Mouse (Mus musculus): ENCODE measurements around the gene Arnt.
"Not testable (repeated sequence)": the region's sequence is repeated elsewhere in the genome, so short reads cannot be mapped to it uniquely, and the experiment has no call there.

Gene Arnt

GRCm38 (mm10) chr3:95434136-95434982, at the start of gene Arnt:
Arnt (plus strand) TSS chr3:95434388.
- H3K4me1 ChIP-seq (replicated peaks; ENCODE audit: low read depth, low read length) = peaks cover 48% of the 10 kb centered on the region

GRCm38 (mm10) chr3:95385401-95386075, 48.6 kb upstream of the Arnt start:
- Histone ChIP-seq H3K27me3 (ENCODE audit: insufficient read depth, low read length) (no peaks in the 10 kb centered on the region), H3K4me3 (replicated peaks; ENCODE audit: low read length) (no peak overlapping the region), H3K36me3 (ENCODE audit: insufficient read depth, low read length) (no peaks in the 10 kb centered on the region), H3K4me1 (replicated peaks; ENCODE audit: low read depth, low read length) (no peaks in the 10 kb centered on the region), H3K9me3 (ENCODE audit: low read length) (peaks cover 14% of the 10 kb centered on the region; the same call in 1 of the 2 replicates)
- TF ChIP-seq POU5F1 (IDR thresholded peaks at IDR 0.05; ENCODE audit: borderline replicate concordance, low read length) (no peak), CTCF (conservative IDR thresholded peaks at IDR 0.05; ENCODE audit: low read length) (no peak), NANOG (IDR thresholded peaks at IDR 0.05; ENCODE audit: borderline replicate concordance, low read length) (no peak)

More at GRCm38 (mm10) chr3:95434136-95434982, at the start of gene Arnt:
- Histone ChIP-seq H3K9me3 (ENCODE audit: low read length) (no peaks in the 10 kb centered on the region), H3K4me3 (replicated peaks; ENCODE audit: low read length) (peak within 1 kb of the TSS; percentile 96), H3K36me3 (ENCODE audit: insufficient read depth, low read length) (peaks cover 20% of the 10 kb centered on the region), H3K27me3 (ENCODE audit: insufficient read depth, low read length) (no peaks in the 10 kb centered on the region)
- TF ChIP-seq CTCF (conservative IDR thresholded peaks at IDR 0.05; ENCODE audit: low read length) (no peak), NANOG (IDR thresholded peaks at IDR 0.05; ENCODE audit: borderline replicate concordance, low read length) (no peak)

DNA sequence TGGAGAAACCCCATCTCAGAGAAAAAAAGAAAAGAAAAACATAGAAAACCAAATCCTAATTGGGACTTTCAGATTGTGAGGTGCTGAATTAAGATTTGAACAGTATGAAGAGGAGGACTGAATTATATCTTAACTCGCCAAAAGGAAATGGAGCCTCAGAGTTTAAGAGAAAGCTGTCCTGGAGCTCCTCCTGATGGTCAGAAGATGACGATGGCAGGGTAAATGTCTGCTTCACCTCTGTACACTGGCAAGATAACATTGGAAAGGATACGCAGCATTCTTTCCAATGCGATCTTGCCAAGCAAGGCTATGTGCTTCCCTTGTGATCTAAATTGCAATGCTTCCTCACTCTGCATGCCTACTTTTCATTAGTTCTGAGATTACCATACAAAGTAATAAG, 39.8 kb upstream of the Arnt start:
- H3K4me1 ChIP-seq (replicated peaks; ENCODE audit: low read depth, low read length) = no peaks in the 10 kb centered on the region
- no peaks in the 10 kb centered on the region for H3K9me3 ChIP-seq (ENCODE audit: low read length)
- no peaks in the 10 kb centered on the region for H3K36me3 ChIP-seq (ENCODE audit: insufficient read depth, low read length)
- H3K27me3 ChIP-seq (ENCODE audit: insufficient read depth, low read length) = no peaks in the 10 kb centered on the region
- TF ChIP-seq CTCF (conservative IDR thresholded peaks at IDR 0.05; ENCODE audit: low read length) (peak; percentile 45), NANOG (IDR thresholded peaks at IDR 0.05; ENCODE audit: borderline replicate concordance, low read length) (no peak)
- H3K4me3 ChIP-seq (replicated peaks; ENCODE audit: low read length) = no peak overlapping the region

DNA sequence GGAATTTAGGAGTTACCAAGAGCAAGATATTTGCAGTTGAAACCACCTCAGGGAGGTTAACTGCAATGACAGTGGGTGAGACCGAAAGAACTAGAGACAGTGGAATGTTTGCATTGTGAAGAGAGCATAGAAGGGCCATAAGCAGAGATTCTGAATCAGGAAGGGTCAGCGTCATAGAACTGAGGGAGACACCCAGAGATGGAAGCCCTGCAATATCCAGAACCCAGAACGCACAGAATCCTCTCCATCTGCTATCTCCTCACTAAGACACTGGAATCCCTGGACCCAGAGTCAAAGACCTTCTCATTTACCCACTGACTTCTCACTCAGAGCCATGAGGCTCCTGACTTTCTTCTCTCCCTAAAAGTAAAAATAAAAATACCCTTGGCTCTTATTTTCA, 31.4 kb upstream of the Arnt start, which contains the start of gene 4930558C23Rik:
Gene 4930558C23Rik (minus strand): TSS at position 101 of the 400 bp plus-strand sequence.
- H3K27me3 ChIP-seq (ENCODE audit: insufficient read depth, low read length) = no peaks in the 10 kb centered on the region
- H3K4me1 ChIP-seq (replicated peaks; ENCODE audit: low read depth, low read length) = peaks cover 7% of the 10 kb centered on the region
- H3K4me3 ChIP-seq (replicated peaks; ENCODE audit: low read length) = no peak within 1 kb of the TSS
- TF ChIP-seq CTCF (conservative IDR thresholded peaks at IDR 0.05; ENCODE audit: low read length) (no peak), POU5F1 (IDR thresholded peaks at IDR 0.05; ENCODE audit: borderline replicate concordance, low read length) (no peak), NANOG (IDR thresholded peaks at IDR 0.05; ENCODE audit: borderline replicate concordance, low read length) (no peak)
- H3K36me3 ChIP-seq (ENCODE audit: insufficient read depth, low read length) = no peaks in the 10 kb centered on the region
- peaks cover 9% of the 10 kb centered on the region for H3K9me3 ChIP-seq (ENCODE audit: low read length)

DNA sequence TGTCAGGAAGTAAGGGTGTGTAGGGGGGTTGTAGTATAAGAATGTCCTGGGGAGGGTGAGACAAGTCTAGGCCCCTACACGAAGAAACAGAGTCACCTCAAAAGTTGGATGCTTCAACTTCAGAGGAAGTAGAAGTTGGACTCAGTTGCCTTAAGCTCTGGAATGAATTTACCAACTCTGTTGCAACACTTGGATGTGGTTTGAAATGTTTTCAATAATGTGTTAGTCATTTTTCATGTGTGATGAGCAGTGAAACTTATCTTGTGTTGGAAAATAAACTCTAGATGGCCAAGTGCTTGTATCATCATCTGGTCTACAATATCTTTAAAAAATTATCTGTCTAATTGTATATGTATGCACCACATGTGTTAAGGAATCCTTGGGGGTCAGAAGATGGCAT, 26.5 kb upstream of the Arnt start:
- H3K36me3 ChIP-seq (ENCODE audit: insufficient read depth, low read length) = no peaks in the 10 kb centered on the region
- peaks cover 9% of the 10 kb centered on the region for H3K4me1 ChIP-seq (replicated peaks; ENCODE audit: low read depth, low read length)
- H3K4me3 ChIP-seq (replicated peaks; ENCODE audit: low read length) = no peak overlapping the region
- H3K27me3 ChIP-seq (ENCODE audit: insufficient read depth, low read length) = peaks cover 8% of the 10 kb centered on the region
- H3K9me3 ChIP-seq (ENCODE audit: low read length) = peaks cover 9% of the 10 kb centered on the region
- TF ChIP-seq CTCF (conservative IDR thresholded peaks at IDR 0.05; ENCODE audit: low read length) (no peak), NANOG (IDR thresholded peaks at IDR 0.05; ENCODE audit: borderline replicate concordance, low read length) (no peak), POU5F1 (IDR thresholded peaks at IDR 0.05; ENCODE audit: borderline replicate concordance, low read length) (no peak)

DNA sequence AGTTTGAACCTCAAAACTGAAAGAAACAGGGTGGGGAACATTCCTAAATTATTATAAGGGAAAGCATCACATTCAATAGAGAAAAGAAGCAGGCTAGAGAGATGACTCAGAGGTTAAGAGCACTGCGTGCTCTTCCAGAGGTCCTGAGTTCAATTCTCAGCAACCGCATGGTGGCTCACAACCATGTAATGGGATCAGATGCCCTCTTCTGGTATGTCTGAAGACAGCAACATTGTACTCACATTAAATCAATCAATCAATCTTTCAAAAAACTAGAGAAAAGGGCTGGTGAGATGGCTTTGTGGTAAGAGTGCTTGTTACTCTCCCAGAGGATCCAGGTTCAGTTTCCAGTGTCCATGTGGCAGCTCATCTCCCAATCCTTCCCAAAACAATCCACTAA, 25.3 kb upstream of the Arnt start:
- TF ChIP-seq CTCF (conservative IDR thresholded peaks at IDR 0.05; ENCODE audit: low read length) (no peak), POU5F1 (IDR thresholded peaks at IDR 0.05; ENCODE audit: borderline replicate concordance, low read length) (no peak)
- Histone ChIP-seq H3K36me3 (ENCODE audit: insufficient read depth, low read length) (no peaks in the 10 kb centered on the region), H3K9me3 (ENCODE audit: low read length) (peaks cover 11% of the 10 kb centered on the region), H3K4me1 (replicated peaks; ENCODE audit: low read depth, low read length) (peaks cover 9% of the 10 kb centered on the region), H3K4me3 (replicated peaks; ENCODE audit: low read length) (no peak overlapping the region), H3K27me3 (ENCODE audit: insufficient read depth, low read length) (peaks cover 8% of the 10 kb centered on the region)

DNA sequence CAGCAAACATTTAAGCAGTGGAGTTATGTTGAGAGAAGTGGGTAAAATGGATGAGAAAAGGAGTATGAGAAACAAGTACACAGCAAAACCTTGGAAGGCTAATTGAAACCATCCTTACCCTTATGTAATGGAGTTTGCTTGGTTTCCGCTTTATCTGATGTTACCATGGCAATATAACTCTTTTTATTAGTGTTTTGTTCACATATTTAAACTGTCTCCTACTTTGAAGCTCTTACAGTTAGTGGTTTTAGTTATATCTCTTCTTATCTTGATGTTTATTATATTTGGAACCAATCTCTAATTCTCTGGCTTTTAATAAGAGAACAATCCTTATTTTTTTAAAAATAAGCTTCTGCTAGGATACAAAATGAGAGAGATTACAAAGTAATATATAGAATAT, 21.9 kb upstream of the Arnt start:
- H3K9me3 ChIP-seq (ENCODE audit: low read length) = peaks cover 27% of the 10 kb centered on the region
- no peak for TF ChIP-seq POU5F1 (IDR thresholded peaks at IDR 0.05; ENCODE audit: borderline replicate concordance, low read length)
- TF ChIP-seq NANOG (IDR thresholded peaks at IDR 0.05; ENCODE audit: borderline replicate concordance, low read length) = no peak
- no peak for TF ChIP-seq CTCF (conservative IDR thresholded peaks at IDR 0.05; ENCODE audit: low read length)
- peaks cover 8% of the 10 kb centered on the region for H3K27me3 ChIP-seq (ENCODE audit: insufficient read depth, low read length)
- H3K4me3 ChIP-seq (replicated peaks; ENCODE audit: low read length) = no peak overlapping the region
- H3K36me3 ChIP-seq (ENCODE audit: insufficient read depth, low read length) = no peaks in the 10 kb centered on the region
- 0 out of 2 replicates have a peak, but pooled peaks cover 2% of the 10 kb centered on the region for H3K4me1 ChIP-seq (replicated peaks; ENCODE audit: low read depth, low read length)

GRCm38 (mm10) chr3:95417866-95418265, 16.3 kb upstream of the Arnt start:
- no peak overlapping the region for H3K4me3 ChIP-seq (replicated peaks; ENCODE audit: low read length)
- no peaks in the 10 kb centered on the region for H3K36me3 ChIP-seq (ENCODE audit: insufficient read depth, low read length)
- no peaks in the 10 kb centered on the region for H3K27me3 ChIP-seq (ENCODE audit: insufficient read depth, low read length)
- peaks cover 81% of the 10 kb centered on the region for H3K9me3 ChIP-seq (ENCODE audit: low read length)
- TF ChIP-seq NANOG (IDR thresholded peaks at IDR 0.05; ENCODE audit: borderline replicate concordance, low read length) = no peak
- TF ChIP-seq POU5F1 (IDR thresholded peaks at IDR 0.05; ENCODE audit: borderline replicate concordance, low read length) = no peak
- no peak for TF ChIP-seq CTCF (conservative IDR thresholded peaks at IDR 0.05; ENCODE audit: low read length)
- H3K4me1 ChIP-seq (replicated peaks; ENCODE audit: low read depth, low read length) = no peaks in the 10 kb centered on the region

DNA sequence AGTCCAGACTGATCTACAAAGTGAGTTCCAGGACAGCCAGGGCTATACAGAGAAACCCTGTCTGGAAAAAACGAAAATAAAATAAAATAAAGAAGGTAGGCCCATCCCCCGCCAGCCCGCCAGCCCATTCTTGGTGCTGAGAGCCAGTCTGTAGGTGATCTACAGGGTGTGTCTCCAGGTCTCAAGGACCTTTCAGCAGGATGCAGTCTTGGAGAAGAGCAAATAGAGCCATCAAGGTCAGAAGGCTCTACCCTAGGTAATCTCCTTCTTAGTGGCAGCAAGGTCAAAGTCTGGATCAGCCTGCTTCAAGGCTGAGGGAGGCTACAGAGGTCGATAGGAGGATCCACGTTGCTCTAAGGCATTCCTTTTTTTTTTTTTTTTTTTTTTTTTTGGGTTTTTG, 7.7 kb upstream of the Arnt start:
- not testable (repeated sequence) for H3K36me3 ChIP-seq (ENCODE audit: insufficient read depth, low read length); H3K4me1 ChIP-seq (replicated peaks; ENCODE audit: low read depth, low read length); H3K27me3 ChIP-seq (ENCODE audit: insufficient read depth, low read length); H3K4me3 ChIP-seq (replicated peaks; ENCODE audit: low read length)
- H3K9me3 ChIP-seq (ENCODE audit: low read length) = peaks cover 55% of the 10 kb centered on the region

DNA sequence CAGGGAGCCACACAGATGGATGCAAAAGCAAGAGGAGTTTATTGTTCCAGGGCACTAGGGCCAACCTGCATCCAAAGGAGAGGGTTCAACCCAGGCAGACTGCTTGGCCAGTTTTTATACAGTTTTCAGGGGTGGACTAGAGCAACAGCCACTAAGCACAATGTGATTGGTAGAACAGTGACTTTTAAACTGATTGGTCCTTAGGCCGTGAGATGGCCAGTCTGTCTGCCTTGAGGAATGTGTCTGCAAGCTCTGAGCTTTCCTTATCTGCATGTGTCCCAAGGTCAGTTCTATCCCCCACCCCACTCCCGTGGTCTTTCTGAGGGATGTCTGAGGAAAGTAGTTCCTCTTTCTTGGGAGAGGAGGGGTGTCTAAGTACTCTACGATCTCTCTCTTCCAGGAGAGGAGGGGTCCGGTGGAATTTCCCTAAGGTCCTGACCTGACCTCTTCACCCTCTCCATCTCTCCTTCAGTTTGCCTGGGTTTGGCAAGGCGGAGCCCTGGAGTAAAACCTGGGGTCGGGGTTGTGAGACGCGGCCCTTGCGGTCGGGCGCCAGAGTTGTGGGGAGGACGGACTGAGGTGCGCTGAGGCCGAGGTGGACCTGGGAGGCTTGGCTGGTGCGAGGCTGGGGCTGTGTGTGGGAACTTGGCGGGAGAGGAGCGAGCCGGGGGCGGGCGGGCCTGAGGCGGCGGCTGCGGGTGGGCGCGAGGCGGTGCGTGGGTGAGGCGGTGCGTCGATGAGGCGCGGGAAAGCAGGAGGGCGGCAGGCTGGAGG, 6.9 kb upstream of the Arnt start:
- H3K36me3 ChIP-seq (ENCODE audit: insufficient read depth, low read length); H3K27me3 ChIP-seq (ENCODE audit: insufficient read depth, low read length); H3K4me1 ChIP-seq (replicated peaks; ENCODE audit: low read depth, low read length): not testable (repeated sequence)
- Histone ChIP-seq H3K9me3 (ENCODE audit: low read length) (peaks cover 47% of the 10 kb centered on the region), H3K4me3 (replicated peaks; ENCODE audit: low read length) (peak overlapping the region; percentile 57)

DNA sequence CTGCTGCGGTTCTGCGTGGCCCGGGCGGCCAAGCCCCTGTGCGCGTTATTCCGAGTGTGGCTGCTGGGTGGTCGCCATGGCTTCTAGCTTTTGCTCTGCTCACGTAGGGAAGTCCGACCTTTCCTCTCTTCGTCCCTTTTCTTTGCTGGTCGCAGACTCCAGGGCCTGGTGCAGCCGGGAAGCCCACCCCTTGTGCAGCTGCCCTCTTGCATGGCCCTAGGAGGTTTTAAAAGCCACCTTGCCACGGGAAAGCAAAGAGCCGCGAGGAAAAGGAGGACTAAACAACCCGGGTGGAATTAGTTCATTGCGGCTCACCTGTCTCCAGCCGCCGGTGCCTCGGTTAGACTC, 6.3 kb upstream of the Arnt start:
- Histone ChIP-seq H3K4me3 (replicated peaks; ENCODE audit: low read length) (peak overlapping the region; percentile 57), H3K9me3 (ENCODE audit: low read length) (peaks cover 41% of the 10 kb centered on the region)
- not testable (repeated sequence) for H3K27me3 ChIP-seq (ENCODE audit: insufficient read depth, low read length); H3K4me1 ChIP-seq (replicated peaks; ENCODE audit: low read depth, low read length); H3K36me3 ChIP-seq (ENCODE audit: insufficient read depth, low read length)

Data from E14TG2a.4 (cell line).